Mouse (Mus musculus): ENCODE data around the gene Lrrc51. TPM values are rescaled to one million over a fixed set of nuclear protein-coding genes. Genes with fewer than 3 reads are reported as not detected.

Lrrc51 gene
- 0.44 TPM for polyA plus RNA-seq (2017; shearing (Covaris generic))

DNA sequence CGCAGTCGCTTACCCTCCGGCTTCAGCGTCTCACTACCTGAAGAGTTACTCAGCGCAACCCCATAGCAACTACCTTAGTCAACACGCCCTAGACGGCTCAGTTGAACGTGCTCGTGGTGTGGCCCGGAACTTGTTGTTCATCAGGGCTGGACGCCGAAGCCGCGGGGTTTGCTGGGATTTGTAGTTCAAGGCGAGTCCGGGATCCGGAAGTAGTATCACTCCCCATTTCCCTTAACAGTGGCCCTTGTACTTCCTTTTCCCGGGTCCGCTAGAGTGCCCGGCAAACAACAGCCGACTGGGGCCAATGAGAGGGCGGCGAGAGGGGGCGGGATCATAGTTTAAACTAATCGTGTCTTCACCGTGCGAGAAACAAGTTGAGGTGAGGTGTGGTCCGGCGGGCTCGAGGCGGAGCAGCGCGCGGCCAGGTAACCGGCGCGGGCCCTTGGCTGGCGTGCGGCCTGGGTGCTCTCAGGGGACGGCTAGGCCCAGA is at the start of gene Lrrc51, which contains the start of gene Numa1:
Lrrc51 (minus strand) TSS at position 145 of the 490 bp plus-strand sequence.
Numa1 (plus strand) TSS at position 361 of the 490 bp plus-strand sequence.

DNA sequence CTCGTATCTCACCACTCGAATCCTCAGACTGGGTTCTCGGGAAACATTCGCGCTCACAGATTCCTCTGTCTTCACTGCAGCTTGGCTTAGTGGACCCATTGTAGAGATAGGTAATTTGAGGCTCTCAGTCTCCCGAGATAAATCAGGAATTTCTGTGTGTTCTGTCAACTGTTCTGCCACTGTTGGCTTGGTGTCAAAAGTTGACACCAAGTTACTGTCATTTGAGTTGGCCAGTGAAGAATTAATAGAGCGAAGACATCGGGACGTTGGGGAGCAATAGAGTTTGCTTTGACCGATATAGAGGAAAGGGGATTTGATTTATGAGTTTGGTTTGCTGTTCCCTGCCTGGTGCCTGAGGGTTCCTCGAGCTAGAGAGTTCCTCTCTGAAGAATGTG is 27.4 kb downstream of the Lrrc51 start, which contains the start of gene Tomt:
Tomt (minus strand) TSS at position 73 of the 395 bp plus-strand sequence.

DNA sequence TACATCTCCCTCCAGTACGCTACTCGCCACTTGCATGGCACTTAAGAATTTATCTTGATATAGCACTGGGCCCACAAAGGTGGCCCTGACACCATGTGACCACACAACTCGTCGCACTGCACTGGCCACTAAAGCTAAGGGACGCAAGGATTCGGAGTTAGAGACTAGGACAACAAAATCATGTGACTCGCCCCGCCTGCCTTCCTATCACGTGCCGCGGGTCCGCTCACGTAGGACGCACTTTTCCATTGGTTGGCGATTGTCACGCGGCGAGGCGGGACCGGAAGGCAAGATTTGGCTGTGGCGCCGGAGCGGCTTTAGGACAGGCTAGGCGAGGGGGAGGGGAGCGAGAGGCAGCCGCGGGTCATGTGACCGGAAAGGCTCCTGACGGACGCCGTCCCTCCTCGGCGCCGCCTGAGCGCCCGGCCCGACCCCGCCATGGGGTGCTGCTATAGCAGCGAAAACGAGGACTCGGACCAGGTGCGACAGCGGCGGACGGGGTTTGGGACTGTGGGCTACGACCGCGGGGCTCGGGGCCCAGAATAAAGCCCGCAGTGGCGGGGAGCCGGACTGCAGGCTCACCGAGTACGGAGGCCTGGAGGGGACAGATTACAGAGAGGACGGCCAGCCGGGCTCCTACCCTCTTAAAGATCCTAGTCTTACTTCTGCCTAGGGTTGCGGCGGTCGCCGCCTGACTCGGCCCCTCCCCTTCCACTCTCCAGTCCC is 28.0 kb downstream of the Lrrc51 start, which contains the start of gene Lamtor1:
Lamtor1 (plus strand) TSS at position 344 of the 726 bp plus-strand sequence.

DNA sequence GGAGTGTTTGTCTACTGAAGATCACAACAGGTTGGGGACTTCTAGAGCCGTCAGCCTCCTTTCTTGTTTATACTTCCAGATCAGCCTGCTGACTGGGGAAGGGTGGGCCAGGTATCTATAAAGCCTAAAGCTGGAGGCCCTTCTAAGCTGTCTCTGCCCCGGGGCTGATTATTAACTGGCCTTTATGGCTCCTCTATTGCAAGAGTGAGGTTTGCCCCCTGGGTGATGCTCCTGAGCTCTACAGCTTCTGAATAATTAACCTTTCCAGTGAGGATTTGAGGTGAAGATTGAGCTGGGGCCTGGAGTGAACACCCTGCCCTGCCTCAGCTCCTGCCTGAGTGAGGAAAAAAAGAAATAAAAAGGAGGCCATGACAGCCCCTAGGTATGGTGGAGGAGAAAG is 63.1 kb downstream of the Lrrc51 start, which contains the start of gene Folr1:
Folr1 (minus strand) TSS at position 160 of the 400 bp plus-strand sequence.

DNA sequence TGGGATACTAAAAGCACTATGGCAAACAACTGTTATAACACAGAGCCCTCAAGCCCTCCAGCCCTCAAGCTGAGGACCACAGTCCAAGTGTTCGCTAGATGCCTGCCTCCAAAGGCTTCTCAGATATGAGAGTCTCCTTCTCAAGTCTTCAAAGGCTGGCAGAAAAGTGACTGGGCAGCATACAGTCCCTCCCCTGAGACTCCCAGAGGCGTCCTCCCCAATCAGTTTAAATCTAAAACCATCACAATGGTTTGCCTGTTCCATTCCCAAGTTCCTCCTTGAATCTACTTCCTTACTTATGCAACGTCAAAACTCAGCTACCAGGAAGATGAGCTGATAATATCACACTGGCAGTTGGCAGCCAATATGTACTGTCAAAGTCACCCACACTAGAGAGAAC is 70.3 kb downstream of the Lrrc51 start, which contains the start of gene Anapc15:
Anapc15 (plus strand) TSS at position 301 of the 400 bp plus-strand sequence.

Other genes with a start within 250 kb of the Lrrc51 start
- not detected for gene Phox2a, start 115.6 kb downstream of the Lrrc51 start, polyA plus RNA-seq (2017; shearing (Covaris generic))
- gene Inppl1, start 95.7 kb downstream of the Lrrc51 start, polyA plus RNA-seq (2017; shearing (Covaris generic)), result 9.6 TPM
- not detected for gene Folr2, start 76.7 kb downstream of the Lrrc51 start, polyA plus RNA-seq (2017; shearing (Covaris generic))
- gene Anapc15, start 70.2 kb downstream of the Lrrc51 start, polyA plus RNA-seq (2017; shearing (Covaris generic)), result 31.1 TPM
- not detected for gene Folr1, start 63.1 kb downstream of the Lrrc51 start, polyA plus RNA-seq (2017; shearing (Covaris generic))
- gene Lamtor1, start 28.0 kb downstream of the Lrrc51 start, polyA plus RNA-seq (2017; shearing (Covaris generic)), result 83.3 TPM
- gene Tomt, start 27.5 kb downstream of the Lrrc51 start, polyA plus RNA-seq (2017; shearing (Covaris generic)), result 0.57 TPM
- 138 TPM for gene Numa1, start 216 bp upstream of the Lrrc51 start, polyA plus RNA-seq (2017; shearing (Covaris generic))
- gene Il18bp, start 84.8 kb upstream of the Lrrc51 start, polyA plus RNA-seq (2017; shearing (Covaris generic)), result 3.2 TPM
- 20.0 TPM for gene Rnf121, start 131.6 kb upstream of the Lrrc51 start, polyA plus RNA-seq (2017; shearing (Covaris generic))
- 27.8 TPM for gene Xndc1, start 131.6 kb upstream of the Lrrc51 start, polyA plus RNA-seq (2017; shearing (Covaris generic))
- gene Xntrpc, start 131.8 kb upstream of the Lrrc51 start, polyA plus RNA-seq (2017; shearing (Covaris generic)), result 0.20 TPM
- gene Trpc2, start 149.2 kb upstream of the Lrrc51 start, polyA plus RNA-seq (2017; shearing (Covaris generic)), result not detected
- not detected for gene Art1, start 167.8 kb upstream of the Lrrc51 start, polyA plus RNA-seq (2017; shearing (Covaris generic))
- 0.25 TPM for gene Art5, start 175.6 kb upstream of the Lrrc51 start, polyA plus RNA-seq (2017; shearing (Covaris generic))
- not detected for gene Chrna10, start 182.9 kb upstream of the Lrrc51 start, polyA plus RNA-seq (2017; shearing (Covaris generic))

Data from effector memory CD4-positive, alpha-beta T cell, adult 5 months (primary cell).